Mouse (Mus musculus) C2C12 (cell line): Measurements from ENCODE around the gene Mrpl3.

Experiments used
- CEBPB ChIP-seq: IDR thresholded peaks from one replicate; pipeline ENCODE4 v1.6.1; 2011; ENCODE audit warnings: low read depth, mild to moderate bottlenecking, control low read depth, moderate library complexity
- CTCF ChIP-seq: IDR thresholded peaks from one replicate; pipeline ENCODE4 v1.5.1; 2011; ENCODE audit not compliant: control insufficient read depth, insufficient read depth, insufficient read length
- MYOG ChIP-seq: IDR thresholded peaks from one replicate; pipeline ENCODE4 v1.6.1; 2011; ENCODE audit not compliant: control insufficient read depth, insufficient read length; ENCODE audit errors: extremely low read depth
- USF1 ChIP-seq: IDR thresholded peaks from one replicate; pipeline ENCODE4 v1.6.1; 2011; ENCODE audit warnings: low read depth, mild to moderate bottlenecking, control low read depth, moderate library complexity

GRCm38 (mm10) chr9:105069106-105069505 is 16.1 kb downstream of the Mrpl3 start:
- TF ChIP-seq CTCF (no peak), MYOG (no peak), USF1 (no peak), CEBPB (no peak)
